Mouse (Mus musculus) embryonic fibroblast, embryonic 13.5 days (primary cell): ENCODE results near the gene C330007P06Rik.

ENCODE experiments used
- CTCF ChIP-seq: IDR thresholded peaks from 2 replicates; pipeline ENCODE4 v1.5.1; 2011; ENCODE audit warnings: mild to moderate bottlenecking, control low read depth, low read length, moderate library complexity, borderline replicate concordance; ENCODE audit not compliant: insufficient read depth
- POLR2A ChIP-seq: IDR thresholded peaks from 2 replicates; pipeline ENCODE4 v1.6.1; 2011; ENCODE audit warnings: low read depth, mild to moderate bottlenecking, control low read depth, low read length, moderate library complexity

DNA sequence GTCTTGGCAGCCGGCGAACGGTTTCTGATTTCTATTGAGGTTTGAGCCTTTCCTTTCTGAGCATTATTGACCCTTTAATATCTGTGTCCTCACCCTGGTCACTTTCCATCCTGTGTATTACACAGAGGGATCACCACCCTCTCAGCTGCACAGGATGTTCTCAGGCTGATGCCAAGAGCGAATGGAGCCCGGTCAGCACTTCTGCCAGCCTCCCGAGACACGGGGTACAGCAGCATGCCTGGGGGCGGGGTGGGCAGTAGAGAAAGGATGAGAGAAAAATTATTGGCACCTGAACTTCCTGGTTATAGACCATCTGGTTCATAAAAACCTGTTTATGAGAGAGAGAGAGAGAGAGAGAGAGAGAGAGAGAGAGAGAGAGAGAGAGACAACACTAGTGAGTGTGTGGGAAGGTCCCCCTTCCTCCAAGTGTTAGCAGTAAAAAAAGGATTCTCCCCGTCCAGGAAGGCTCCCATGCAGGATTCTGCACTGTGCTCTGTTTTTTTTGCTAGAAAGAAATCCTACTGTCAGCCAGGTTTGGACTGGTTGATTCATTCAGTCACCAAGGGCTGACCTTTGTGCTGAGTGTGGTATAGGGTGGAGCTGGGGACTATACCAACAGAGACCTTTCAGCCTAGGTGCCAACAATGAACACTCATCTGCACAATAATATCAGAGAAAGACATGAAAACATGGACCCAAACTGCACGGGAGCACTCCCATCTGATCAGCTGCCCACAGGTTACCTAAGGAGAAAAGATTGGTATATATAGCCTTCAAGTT is 49.8 kb downstream of the C330007P06Rik start:
- TF ChIP-seq POLR2A (no peak), CTCF (no peak)
